Mouse (Mus musculus) myocyte (in vitro differentiated cells): ENCODE data around the gene Mov10. TPM values are rescaled to one million over a fixed set of nuclear protein-coding genes. Genes with fewer than 3 reads are reported as not detected.
"Not testable (repeated sequence)": the region's sequence is repeated elsewhere in the genome, so short reads cannot be mapped to it uniquely, and the experiment has no call there.

ENCODE experiments used
- H3K27me3 ChIP-seq: one replicate; pipeline ENCODE4 v1.6.1; 2011; ENCODE audit not compliant: control insufficient read depth, insufficient read depth, insufficient read length
- H3K36me3 ChIP-seq: one replicate; pipeline ENCODE4 v1.6.1; 2011; ENCODE audit not compliant: control insufficient read depth, insufficient read depth
- H3K4me2 ChIP-seq: one replicate; pipeline ENCODE4 v1.6.1; 2011; ENCODE audit warnings: low read depth, control low read depth
- H3K4me3 ChIP-seq: one replicate; pipeline ENCODE4 v1.5.1; 2011; ENCODE audit warnings: mild to moderate bottlenecking, control low read depth, moderate library complexity
- H3K79me2 ChIP-seq: one replicate; pipeline ENCODE4 v1.6.1; 2011; ENCODE audit not compliant: control insufficient read depth, insufficient read depth
- H3ac ChIP-seq: one replicate; pipeline ENCODE4 v1.6.1; 2011; ENCODE audit not compliant: control insufficient read depth, insufficient read length
- CEBPB ChIP-seq: IDR thresholded peaks from 2 replicates; pipeline ENCODE4 v1.6.1; 2011; ENCODE audit warnings: mild to moderate bottlenecking, moderate library complexity; ENCODE audit not compliant: poor library complexity, insufficient read depth, severe bottlenecking
- E2F4 ChIP-seq: IDR thresholded peaks from one replicate; pipeline ENCODE4 v1.6.1; 2011; ENCODE audit warnings: mild to moderate bottlenecking, control low read depth, moderate library complexity; ENCODE audit not compliant: insufficient read depth
- MAX ChIP-seq: IDR thresholded peaks from one replicate; pipeline ENCODE4 v1.6.1; 2011; ENCODE audit warnings: low read depth, mild to moderate bottlenecking, control low read depth
- MYOD1 ChIP-seq, 3 experiments: IDR thresholded peaks; one replicate each; pipeline ENCODE4 v1.6.1; 2011; ENCODE audit warnings: control low read depth in 2 of 3, low read depth in 2 of 3, mild to moderate bottlenecking in 2 of 3, moderate library complexity in 1 of 3; ENCODE audit not compliant: insufficient read length in 2 of 3, control insufficient read depth in 1 of 3
- MYOG ChIP-seq, 3 experiments: IDR thresholded peaks; one replicate each; pipeline ENCODE4 v1.6.1; 2011; ENCODE audit warnings: control low read depth in 2 of 3, low read depth in 2 of 3, mild to moderate bottlenecking in 2 of 3; ENCODE audit not compliant: insufficient read length in 2 of 3, control insufficient read depth in 1 of 3, insufficient read depth in 1 of 3
- POLR2A ChIP-seq: IDR thresholded peaks from one replicate; pipeline ENCODE4 v1.6.1; 2011; ENCODE audit warnings: low read depth, mild to moderate bottlenecking, control low read depth, moderate library complexity; ENCODE audit not compliant: insufficient read length
- POLR2AphosphoS2 ChIP-seq: IDR thresholded peaks from one replicate; pipeline ENCODE4 v1.6.1; 2011; ENCODE audit warnings: low read depth, control low read depth; ENCODE audit not compliant: insufficient read length
- REST ChIP-seq: IDR thresholded peaks from one replicate; pipeline ENCODE4 v1.6.1; 2011; ENCODE audit warnings: mild to moderate bottlenecking, control low read depth, moderate library complexity; ENCODE audit not compliant: insufficient read depth, insufficient read length
- SRF ChIP-seq: IDR thresholded peaks from one replicate; pipeline ENCODE4 v1.6.1; 2011; ENCODE audit warnings: low read depth; ENCODE audit not compliant: control insufficient read depth, insufficient read length
- TCF12 ChIP-seq: IDR thresholded peaks from one replicate; pipeline ENCODE4 v1.6.1; 2011; ENCODE audit warnings: mild to moderate bottlenecking, control low read depth; ENCODE audit not compliant: poor library complexity, insufficient read depth, severe bottlenecking
- TCF3 ChIP-seq: IDR thresholded peaks from one replicate; pipeline ENCODE4 v1.6.1; 2011; ENCODE audit warnings: low read depth, control low read depth; ENCODE audit not compliant: insufficient read length
- USF1 ChIP-seq: IDR thresholded peaks from one replicate; pipeline ENCODE4 v1.6.1; 2011; ENCODE audit warnings: low read depth, mild to moderate bottlenecking, control low read depth, moderate library complexity
- polyA plus RNA-seq: library from polyadenylated mRNA; unstranded; fragments of >200 nt; fragmentation: generic; extraction: Trizol; gene quantifications from one replicate; pipeline ENCODE4 v1.2.1, GENCODE M21; 2012; ENCODE audit warnings: missing spikeins

Gene Mov10
- polyA plus RNA-seq, 1 experiment = 6.7 TPM

DNA sequence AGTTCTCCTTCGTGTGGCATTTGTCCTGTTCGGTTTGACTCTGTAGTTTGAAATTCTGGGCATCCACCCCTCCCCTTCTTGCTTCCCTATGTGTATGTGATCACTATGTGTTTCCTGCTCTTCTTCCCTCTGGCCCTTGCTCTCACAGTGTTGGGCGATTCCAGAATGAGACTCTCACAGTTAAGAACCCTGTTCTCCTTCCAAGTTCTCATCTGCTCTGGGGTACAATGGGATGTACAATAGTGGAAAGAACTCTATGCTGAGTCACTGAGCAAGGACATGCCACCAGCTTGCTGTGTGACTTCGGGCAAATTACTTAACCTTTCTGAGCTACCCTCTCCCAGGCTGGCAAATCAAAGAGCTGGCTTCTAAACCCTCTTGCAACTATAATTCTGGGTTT, 50.6 kb downstream of the Mov10 start:
- Histone ChIP-seq H3K36me3 (no peaks in the 10 kb centered on the region), H3K27me3 (no peaks in the 10 kb centered on the region), H3K4me3 (no peak overlapping the region), H3K79me2 (no peaks in the 10 kb centered on the region), H3K4me2 (no peak overlapping the region), H3ac (no peak overlapping the region)
- no peak for TF ChIP-seq MYOD1 (IDR thresholded peaks at IDR 0.05; ENCODE audit: control insufficient read depth in 1 of 3, insufficient read length in 2 of 3, low read depth in 2 of 3)
- no peak for TF ChIP-seq TCF12
- no peak for TF ChIP-seq USF1
- TF ChIP-seq REST = no peak
- no peak for TF ChIP-seq SRF
- no peak for TF ChIP-seq CEBPB
- no peak for TF ChIP-seq TCF3
- no peak for TF ChIP-seq E2F4
- TF ChIP-seq MYOG (IDR thresholded peaks at IDR 0.05; ENCODE audit: control insufficient read depth in 1 of 3, insufficient read depth in 1 of 3, insufficient read length in 2 of 3, low read depth in 2 of 3) = no peak
- TF ChIP-seq MAX = no peak
- TF ChIP-seq POLR2AphosphoS2 = no peak
- no peak for TF ChIP-seq POLR2A

GRCm38 (mm10) chr3:104767141-104767540, 51.2 kb downstream of the Mov10 start:
- Histone ChIP-seq H3K27me3 (no peaks in the 10 kb centered on the region), H3K4me3 (no peak overlapping the region), H3K79me2 (no peaks in the 10 kb centered on the region), H3K36me3 (no peaks in the 10 kb centered on the region), H3K4me2 (peak overlapping the region; percentile 45), H3ac (no peak overlapping the region)
- no peak for TF ChIP-seq POLR2AphosphoS2
- TF ChIP-seq POLR2A = no peak
- peak; percentile 61 for TF ChIP-seq USF1
- 0 out of 2 replicates have a peak, but pooled peaks have one; percentile 1 for TF ChIP-seq CEBPB

DNA sequence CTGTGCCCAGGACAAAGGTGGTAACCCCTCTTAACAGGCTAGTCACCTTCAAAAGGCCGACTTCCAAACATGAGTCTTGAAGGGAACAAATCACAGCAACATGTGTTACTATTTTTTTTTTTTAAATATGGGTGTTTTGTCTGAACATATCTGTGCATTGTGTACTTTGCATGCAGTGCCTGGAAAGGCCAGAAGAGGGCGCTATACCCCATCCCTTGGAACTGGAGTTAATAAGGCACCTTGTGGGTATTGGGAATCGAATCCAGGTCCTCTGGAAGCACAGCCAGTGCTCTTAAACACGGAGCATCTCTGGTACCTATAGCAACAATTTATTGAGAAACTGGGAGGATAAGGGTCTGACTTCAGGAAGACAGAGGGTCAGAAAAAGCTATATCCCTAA, 53.3 kb downstream of the Mov10 start:
- Histone ChIP-seq H3K79me2 (no peaks in the 10 kb centered on the region), H3ac (no peak overlapping the region)
- TF ChIP-seq SRF = no peak
- no peak for TF ChIP-seq CEBPB
- TF ChIP-seq POLR2AphosphoS2 = no peak
- TF ChIP-seq MYOG (IDR thresholded peaks at IDR 0.05; ENCODE audit: control insufficient read depth in 1 of 3, insufficient read depth in 1 of 3, insufficient read length in 2 of 3, low read depth in 2 of 3) = no peak
- TF ChIP-seq USF1 = no peak
- no peak for TF ChIP-seq REST

DNA sequence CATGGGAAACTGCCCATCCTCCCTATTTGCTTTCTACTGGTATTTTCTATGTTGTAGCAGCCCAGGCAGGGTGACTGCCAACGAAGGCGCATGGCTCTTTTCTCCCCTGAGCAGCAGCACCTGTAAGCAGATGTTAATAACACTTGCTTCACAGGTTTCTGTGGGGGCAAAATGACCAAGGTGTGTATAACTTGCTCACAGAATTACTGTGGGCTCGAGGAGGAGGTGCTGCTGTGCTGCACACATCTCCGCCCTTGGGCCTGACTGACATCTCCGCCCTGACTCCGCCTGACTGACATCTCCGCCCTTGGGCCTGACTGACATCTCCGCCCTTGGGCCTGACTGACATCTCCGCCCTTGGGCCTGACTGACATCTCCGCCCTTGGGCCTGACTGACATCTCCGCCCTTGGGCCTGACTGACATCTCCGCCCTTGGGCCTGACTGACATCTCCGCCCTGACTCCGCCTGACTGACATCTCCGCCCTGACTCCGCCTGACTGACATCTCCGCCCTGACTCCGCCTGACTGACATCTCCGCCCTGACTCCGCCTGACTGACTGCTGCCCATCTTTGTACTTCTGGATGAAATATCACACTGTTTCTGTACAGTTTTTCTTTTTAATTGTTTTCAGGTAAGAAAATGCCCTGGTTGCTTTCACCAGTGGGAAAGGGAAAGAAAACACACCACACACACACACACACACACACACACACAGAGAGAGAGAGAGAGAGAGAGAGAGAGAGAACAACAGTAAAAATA, 56.1 kb downstream of the Mov10 start:
- H3K4me2 ChIP-seq, H3K79me2 ChIP-seq, H3K36me3 ChIP-seq, H3K27me3 ChIP-seq, H3K4me3 ChIP-seq, H3ac ChIP-seq: not testable (repeated sequence)

More for the DNA sequence above, 53.3 kb downstream of the Mov10 start:
- no peak overlapping the region for H3K4me2 ChIP-seq
- H3K27me3 ChIP-seq = no peaks in the 10 kb centered on the region
- no peaks in the 10 kb centered on the region for H3K36me3 ChIP-seq
- H3K4me3 ChIP-seq = no peak overlapping the region

DNA sequence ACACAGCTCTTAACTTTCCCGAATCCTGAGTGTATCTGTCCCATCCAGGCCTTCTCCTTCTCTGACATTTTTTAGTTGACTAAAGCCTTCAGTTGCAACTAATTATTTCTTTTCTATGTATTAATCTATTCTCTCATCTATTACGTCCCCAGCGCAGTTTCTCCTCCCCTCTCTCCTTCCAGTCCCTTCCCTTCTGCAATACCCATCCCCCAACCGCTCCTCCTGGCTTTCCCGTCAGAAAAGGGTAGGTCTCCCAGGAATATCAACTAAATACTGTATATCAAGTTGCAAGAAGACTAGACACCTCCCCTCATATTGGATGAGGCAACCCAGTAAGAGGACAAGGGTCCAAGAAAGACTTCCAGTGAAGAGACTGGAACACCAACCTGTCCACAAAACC, 59.5 kb downstream of the Mov10 start:
- H3K4me3 ChIP-seq = no peak overlapping the region
- H3K4me2 ChIP-seq = no peak overlapping the region
- H3K36me3 ChIP-seq = no peaks in the 10 kb centered on the region
- H3K27me3 ChIP-seq = no peaks in the 10 kb centered on the region
- H3K79me2 ChIP-seq = no peaks in the 10 kb centered on the region
- no peak overlapping the region for H3ac ChIP-seq
- TF ChIP-seq USF1 (no peak), E2F4 (no peak), SRF (no peak), POLR2AphosphoS2 (no peak), REST (no peak), MYOD1 (IDR thresholded peaks at IDR 0.05; ENCODE audit: control insufficient read depth in 1 of 3, insufficient read length in 2 of 3, low read depth in 2 of 3) (no peak), POLR2A (no peak), MAX (no peak), TCF3 (no peak), MYOG (IDR thresholded peaks at IDR 0.05; ENCODE audit: control insufficient read depth in 1 of 3, insufficient read depth in 1 of 3, insufficient read length in 2 of 3, low read depth in 2 of 3) (no peak), TCF12 (no peak), CEBPB (no peak)
